Mouse (Mus musculus) intestine, embryonic 15.5 days (tissue): ENCODE results near the gene D17Wsu92e. TPM values are rescaled to one million over a fixed set of nuclear protein-coding genes. Genes with fewer than 3 reads are reported as not detected.

Experiments
- ATAC-seq: fragments of 200-750 bp; cut with Nextera tagmentation; 2 replicates; pipeline ENCODE4 v1.8.0; 2017; ENCODE audit warnings: moderate TSS enrichment, moderate library complexity
- H3K27ac ChIP-seq: fragments of 300-500 bp; sonication (generic); 2 replicates; pipeline ENCODE4 v1.5.1; 2015; ENCODE audit warnings: mild to moderate bottlenecking, inconsistent platforms
- H3K27me3 ChIP-seq: fragments of 300-500 bp; sonication (generic); replicated peaks from 2 replicates; pipeline ENCODE4 v1.6.1; 2015; ENCODE audit warnings: inconsistent platforms
- H3K36me3 ChIP-seq: fragments of 300-500 bp; sonication (generic); 2 replicates; pipeline ENCODE4 v1.6.1; 2015; ENCODE audit warnings: inconsistent platforms
- H3K4me1 ChIP-seq: fragments of 300-500 bp; sonication (generic); replicated peaks from 2 replicates; pipeline ENCODE4 v1.6.1; 2015; ENCODE audit warnings: inconsistent platforms
- H3K4me2 ChIP-seq: fragments of 300-500 bp; sonication (generic); replicated peaks from 2 replicates; pipeline ENCODE4 v1.6.1; 2015; ENCODE audit warnings: mild to moderate bottlenecking, inconsistent platforms
- H3K4me3 ChIP-seq: fragments of 300-500 bp; sonication (generic); replicated peaks from 2 replicates; pipeline ENCODE4 v1.5.1; 2015; ENCODE audit warnings: inconsistent platforms
- H3K9ac ChIP-seq: fragments of 300-500 bp; sonication (generic); 2 replicates; pipeline ENCODE4 v1.6.1; 2015; ENCODE audit warnings: inconsistent platforms
- H3K9me3 ChIP-seq: fragments of 300-500 bp; sonication (generic); 2 replicates; pipeline ENCODE4 v1.6.1; 2016; ENCODE audit warnings: inconsistent platforms
- WGBS: fragments of 180-500 bp; shearing (Covaris S2); methylation state at CpG from one replicate; pipeline ENCODE4 v1.1.7; 2015; 5-methylcytosine and 5-hydroxymethylcytosine counted together
- polyA plus RNA-seq: library from polyadenylated mRNA; unstranded; fragments of >200 nt; fragmentation: Nextera tagmentation; extraction: Ambion mirVana; gene quantifications from 2 replicates; pipeline ENCODE4 v1.2.1, GENCODE M21; 2015

D17Wsu92e gene
- polyA plus RNA-seq, 1 experiment from 2014 or later = 19.0 TPM

- Histone ChIP-seq H3K27me3 (no peaks in the 10 kb centered on the region), H3K9ac (no peak overlapping the region), H3K9me3 (no peaks in the 10 kb centered on the region), H3K4me2 (0 out of 2 replicates have a peak overlapping the region, but pooled peaks have one; percentile 6), H3K4me3 (no peak overlapping the region), H3K4me1 (peaks cover 21% of the 10 kb centered on the region), H3K27ac (no peak overlapping the region), H3K36me3 (no peaks in the 10 kb centered on the region)
- ATAC-seq = peak; percentile 69
- WGBS = 46% methylated on average over 14 of the region's 14 CpGs
Measured at GRCm38 (mm10) chr17:27719663-27720062, 100.8 kb downstream of the D17Wsu92e start.

DNA sequence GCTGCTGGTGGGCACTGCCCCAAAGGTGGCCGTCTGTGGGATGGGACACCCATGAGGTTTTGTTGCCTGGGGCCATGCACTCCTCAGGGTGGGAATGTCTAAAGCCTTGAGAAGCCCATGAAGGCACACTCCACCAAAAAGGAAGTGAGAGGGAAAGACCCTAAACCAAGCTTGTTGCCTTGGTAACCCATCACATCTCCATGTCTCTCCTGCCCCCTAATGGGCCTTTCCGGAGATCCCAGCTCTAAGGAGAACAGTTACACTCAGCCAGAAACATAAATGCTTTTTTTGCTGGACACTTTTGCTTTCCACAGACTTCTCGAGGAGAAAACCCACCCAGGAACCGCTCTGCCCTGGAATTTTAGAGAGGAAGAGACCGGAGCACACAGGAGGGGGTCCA is 102.2 kb downstream of the D17Wsu92e start:
- 69% methylated on average over 5 of the region's 5 CpGs for WGBS
- Histone ChIP-seq H3K9ac (no peak overlapping the region), H3K27ac (no peak overlapping the region), H3K27me3 (no peaks in the 10 kb centered on the region), H3K9me3 (no peaks in the 10 kb centered on the region), H3K36me3 (no peaks in the 10 kb centered on the region), H3K4me1 (peaks cover 21% of the 10 kb centered on the region), H3K4me2 (no peak overlapping the region), H3K4me3 (no peak overlapping the region)
- ATAC-seq = no peak

DNA sequence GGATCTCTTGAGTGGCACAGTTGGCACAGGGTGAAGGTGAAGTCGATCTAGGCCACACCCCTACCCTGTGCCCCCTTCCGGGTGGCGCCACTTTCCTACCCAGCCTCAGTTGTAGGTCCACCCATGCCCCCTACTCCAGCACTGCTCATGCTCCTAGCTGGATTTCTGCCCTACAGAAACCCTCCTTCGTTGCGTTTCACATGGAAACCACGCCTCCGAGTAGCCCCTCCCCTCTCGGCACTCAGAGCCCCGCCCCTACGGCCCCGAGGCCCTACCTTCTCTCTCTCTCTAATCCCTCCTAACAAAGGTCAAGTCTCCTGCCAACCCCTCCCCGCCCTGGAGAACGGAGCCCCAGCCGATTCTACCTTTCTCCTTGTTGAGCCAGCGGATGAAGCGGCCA is 103.6 kb downstream of the D17Wsu92e start:
- peaks cover 25% of the 10 kb centered on the region for H3K4me1 ChIP-seq
- peak overlapping the region; percentile 17 for H3K4me3 ChIP-seq
- H3K4me2 ChIP-seq = peak overlapping the region; percentile 62
- no peak overlapping the region for H3K27ac ChIP-seq
- no peaks in the 10 kb centered on the region for H3K27me3 ChIP-seq
- WGBS = 4% methylated on average over 16 of the region's 16 CpGs
- H3K9me3 ChIP-seq = no peaks in the 10 kb centered on the region
- no peak overlapping the region for H3K9ac ChIP-seq
- no peaks in the 10 kb centered on the region for H3K36me3 ChIP-seq
- ATAC-seq = peak; percentile 86

DNA sequence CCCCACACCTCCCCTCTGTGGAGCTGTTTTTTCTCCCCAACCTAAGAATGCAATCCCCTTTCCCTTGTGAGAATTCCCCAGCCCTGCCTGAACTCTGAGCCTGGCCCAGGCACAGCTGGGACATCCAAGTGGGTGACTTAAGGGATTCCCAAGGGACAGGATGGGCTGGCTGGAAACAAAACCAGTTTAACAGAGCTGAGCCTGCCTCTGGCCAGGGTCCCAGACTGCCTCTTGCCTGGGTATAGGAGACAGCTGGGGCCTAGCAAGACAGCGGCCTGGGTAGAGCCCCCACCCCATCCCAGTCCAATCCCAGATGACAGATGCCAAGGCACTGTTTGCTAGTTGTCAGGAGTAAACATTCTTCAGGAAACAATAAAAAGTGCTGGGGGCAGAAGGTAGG is 107.6 kb downstream of the D17Wsu92e start:
- 68% methylated on average over 1 of the region's 1 CpGs for WGBS
- no peak overlapping the region for H3K9ac ChIP-seq
- no peaks in the 10 kb centered on the region for H3K9me3 ChIP-seq
- no peak for ATAC-seq
- no peak overlapping the region for H3K4me3 ChIP-seq
- no peak overlapping the region for H3K27ac ChIP-seq
- peaks cover 14% of the 10 kb centered on the region for H3K4me1 ChIP-seq
- no peak overlapping the region for H3K4me2 ChIP-seq
- H3K36me3 ChIP-seq = no peaks in the 10 kb centered on the region
- no peaks in the 10 kb centered on the region for H3K27me3 ChIP-seq

DNA sequence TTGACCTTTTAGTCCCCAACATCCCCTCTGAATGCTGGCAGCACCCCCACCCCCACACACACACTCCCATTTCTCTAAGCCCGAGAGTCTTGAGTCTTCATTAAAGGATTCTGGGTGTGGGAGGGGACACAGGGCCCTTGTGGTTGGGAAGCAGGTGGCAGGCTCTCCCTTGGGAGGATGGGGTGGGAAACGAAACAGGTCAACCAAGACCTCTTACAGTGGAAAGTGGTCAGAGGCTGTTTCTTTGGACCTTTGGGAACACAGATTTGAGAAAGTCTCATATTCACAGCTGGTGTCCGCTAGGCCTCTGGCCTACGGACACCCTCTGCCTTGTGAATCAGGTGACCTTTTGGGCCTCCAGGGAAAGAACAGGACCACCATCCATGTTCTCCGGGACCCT is 110.8 kb downstream of the D17Wsu92e start:
- 78% methylated on average over 5 of the region's 5 CpGs for WGBS
- no peak for ATAC-seq
- H3K9me3 ChIP-seq = no peaks in the 10 kb centered on the region
- no peaks in the 10 kb centered on the region for H3K36me3 ChIP-seq
- no peak overlapping the region for H3K27ac ChIP-seq
- 0 out of 2 replicates have a peak, but pooled peaks cover 7% of the 10 kb centered on the region for H3K4me1 ChIP-seq
- no peak overlapping the region for H3K4me2 ChIP-seq
- H3K4me3 ChIP-seq = no peak overlapping the region
- H3K9ac ChIP-seq = no peak overlapping the region
- 0 out of 2 replicates have a peak, but pooled peaks cover 3% of the 10 kb centered on the region for H3K27me3 ChIP-seq

DNA sequence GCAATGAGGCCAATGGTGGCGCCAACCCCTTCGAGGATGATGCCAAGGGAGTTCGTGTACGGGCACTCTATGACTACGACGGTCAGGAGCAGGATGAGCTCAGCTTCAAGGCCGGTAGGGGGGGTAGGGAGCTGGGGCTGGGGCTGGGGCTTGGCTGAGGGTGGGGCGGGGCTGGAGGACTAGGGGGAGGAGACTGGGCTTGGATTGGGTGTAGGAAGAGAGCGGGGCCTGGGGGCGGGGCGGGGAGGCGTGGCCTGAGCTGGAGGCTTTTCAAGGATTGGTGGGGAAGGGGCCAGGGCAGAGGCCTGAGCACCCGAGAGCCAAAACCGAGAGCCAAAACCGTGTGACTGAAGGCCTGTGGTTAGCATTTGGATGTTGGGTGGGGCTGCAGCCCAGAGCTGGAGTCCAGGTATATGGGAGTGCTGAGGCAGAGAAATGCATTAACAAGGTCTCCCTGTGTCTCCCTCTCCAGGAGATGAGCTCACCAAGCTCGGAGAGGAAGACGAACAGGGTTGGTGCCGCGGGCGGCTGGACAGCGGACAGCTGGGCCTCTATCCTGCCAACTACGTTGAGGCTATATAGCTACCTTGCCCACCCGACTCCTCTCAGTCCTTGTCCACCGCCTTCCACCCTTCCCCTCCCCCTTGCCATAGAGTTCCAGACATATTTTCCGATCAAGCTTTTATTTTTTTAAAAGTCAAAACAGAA is 112.3 kb downstream of the D17Wsu92e start:
- Histone ChIP-seq H3K4me2 (peak overlapping the region; percentile 74), H3K4me3 (peak overlapping the region; percentile 31), H3K9me3 (no peaks in the 10 kb centered on the region), H3K27ac (no peak overlapping the region), H3K9ac (no peak overlapping the region), H3K4me1 (0 out of 2 replicates have a peak, but pooled peaks cover 7% of the 10 kb centered on the region), H3K36me3 (no peaks in the 10 kb centered on the region), H3K27me3 (0 out of 2 replicates have a peak, but pooled peaks cover 3% of the 10 kb centered on the region)
- WGBS = 3% methylated on average over 24 of the region's 25 CpGs
- ATAC-seq = peak; percentile 93

DNA sequence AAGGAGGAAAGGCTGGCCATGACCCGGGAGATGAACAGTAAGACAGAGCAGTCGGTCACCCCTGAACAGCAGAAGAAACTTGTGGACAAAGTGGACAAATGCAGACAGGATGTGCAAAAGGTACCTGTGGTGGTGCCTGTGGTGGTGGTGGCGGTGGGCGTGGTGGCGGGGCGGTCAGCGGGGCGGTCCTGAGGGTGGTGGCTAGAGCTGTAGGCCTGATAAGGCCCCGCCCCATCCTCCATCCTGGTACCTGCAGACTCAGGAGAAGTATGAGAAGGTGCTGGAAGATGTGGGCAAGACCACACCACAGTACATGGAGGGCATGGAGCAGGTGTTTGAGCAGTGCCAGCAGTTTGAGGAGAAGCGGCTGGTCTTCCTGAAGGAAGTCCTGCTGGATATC is 114.8 kb downstream of the D17Wsu92e start:
- H3K27me3 ChIP-seq = 0 out of 2 replicates have a peak, but pooled peaks cover 3% of the 10 kb centered on the region
- H3K36me3 ChIP-seq = no peaks in the 10 kb centered on the region
- H3K9ac ChIP-seq = no peak overlapping the region
- no peak overlapping the region for H3K4me2 ChIP-seq
- H3K9me3 ChIP-seq = no peaks in the 10 kb centered on the region
- no peak overlapping the region for H3K4me3 ChIP-seq
- no peak overlapping the region for H3K27ac ChIP-seq
- 27% methylated on average over 10 of the region's 10 CpGs for WGBS
- H3K4me1 ChIP-seq = peaks cover 8% of the 10 kb centered on the region; the same call in 1 of the 2 replicates
- no peak for ATAC-seq

DNA sequence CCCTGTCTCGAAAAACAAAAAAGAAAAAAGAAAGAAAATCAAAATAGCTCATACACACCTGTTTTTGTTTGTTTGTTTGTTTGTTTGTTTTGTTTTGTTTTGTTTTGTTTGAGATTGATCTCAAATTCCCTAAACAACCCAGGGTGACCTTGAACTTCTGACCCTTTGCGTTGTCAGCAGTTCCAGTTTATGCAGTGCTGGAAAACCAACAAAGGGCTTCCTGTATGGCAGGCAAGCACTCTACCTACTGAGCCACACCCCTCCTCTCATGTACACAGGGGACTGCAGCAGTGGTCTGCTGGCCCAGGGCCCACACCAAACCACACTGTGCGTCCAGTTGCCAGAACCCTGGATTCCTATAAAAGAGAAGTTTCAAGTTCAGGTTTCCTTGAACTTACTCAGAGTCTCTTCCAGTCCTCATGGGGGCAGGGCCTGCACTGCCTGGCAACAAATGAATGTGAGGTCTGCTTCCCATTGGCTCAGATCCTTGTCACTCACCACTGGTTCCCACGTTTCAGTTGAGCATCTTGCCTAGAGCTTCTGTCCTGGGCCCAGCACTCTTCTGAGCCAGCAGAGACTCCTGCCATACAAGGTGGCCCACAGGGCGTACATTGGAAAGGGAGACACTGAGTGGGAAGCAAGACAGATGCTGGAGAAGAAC is 116.4 kb downstream of the D17Wsu92e start:
- no peaks in the 10 kb centered on the region for H3K36me3 ChIP-seq
- WGBS = 66% methylated on average over 5 of the region's 5 CpGs
- H3K9ac ChIP-seq = no peak overlapping the region
- peaks cover 8% of the 10 kb centered on the region; the same call in 1 of the 2 replicates for H3K4me1 ChIP-seq
- 0 out of 2 replicates have a peak, but pooled peaks cover 3% of the 10 kb centered on the region for H3K27me3 ChIP-seq
- ATAC-seq = no peak
- no peak overlapping the region for H3K4me2 ChIP-seq
- H3K4me3 ChIP-seq = no peak overlapping the region
- H3K27ac ChIP-seq = no peak overlapping the region
- H3K9me3 ChIP-seq = no peaks in the 10 kb centered on the region

DNA sequence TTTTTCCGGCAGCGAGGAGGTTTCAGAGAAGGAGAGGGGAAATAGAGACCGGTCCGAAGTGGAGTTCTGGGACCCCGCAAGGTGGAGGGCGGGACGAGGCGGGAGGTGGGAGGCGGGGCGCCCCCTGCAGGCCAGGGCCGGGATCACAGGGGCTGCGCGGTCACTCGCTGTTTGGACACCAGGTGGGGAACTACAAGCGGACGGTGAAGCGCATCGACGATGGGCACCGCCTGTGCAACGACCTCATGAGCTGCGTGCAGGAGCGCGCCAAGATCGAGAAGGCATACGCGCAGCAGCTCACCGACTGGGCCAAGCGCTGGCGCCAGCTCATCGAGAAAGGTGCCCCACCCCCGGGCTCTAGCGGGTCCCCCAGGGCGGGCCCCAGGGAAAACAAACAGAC is 117.9 kb downstream of the D17Wsu92e start:
- whole genome bisulfite sequencing = 1% methylated on average over 34 of the region's 34 CpGs

DNA sequence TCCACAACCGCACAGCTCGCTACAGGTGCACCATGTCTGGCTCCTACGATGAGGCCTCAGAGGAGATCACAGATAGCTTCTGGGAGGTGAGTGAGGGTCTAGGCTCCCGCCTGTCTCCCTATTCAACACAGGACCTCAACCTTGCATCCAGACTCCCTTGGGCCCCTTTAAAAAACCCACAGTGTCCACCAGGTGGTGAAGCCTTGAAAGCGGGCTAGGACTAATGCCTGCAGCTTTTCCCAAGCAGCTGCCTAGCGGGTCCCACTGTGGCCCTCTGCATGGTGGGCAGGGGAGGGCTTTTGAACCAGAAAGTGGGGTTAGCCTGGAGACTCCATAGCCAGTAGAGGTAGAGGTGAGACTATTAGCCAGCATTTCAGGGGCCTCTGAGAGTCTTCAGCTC is 118.6 kb downstream of the D17Wsu92e start:
- no peak overlapping the region for H3K27ac ChIP-seq
- no peak for ATAC-seq
- no peak overlapping the region for H3K4me2 ChIP-seq
- H3K4me3 ChIP-seq = no peak overlapping the region
- peaks cover 4% of the 10 kb centered on the region; the same call in 1 of the 2 replicates for H3K4me1 ChIP-seq
- H3K9ac ChIP-seq = no peak overlapping the region
- no peaks in the 10 kb centered on the region for H3K9me3 ChIP-seq
- no peaks in the 10 kb centered on the region for H3K36me3 ChIP-seq
- H3K27me3 ChIP-seq = 0 out of 2 replicates have a peak, but pooled peaks cover 3% of the 10 kb centered on the region
- WGBS = 79% methylated on average over 6 of the region's 6 CpGs

More for the DNA sequence above, 117.9 kb downstream of the D17Wsu92e start:
- H3K4me2 ChIP-seq = peak overlapping the region; percentile 83
- 0 out of 2 replicates have a peak, but pooled peaks cover 3% of the 10 kb centered on the region for H3K27me3 ChIP-seq
- H3K27ac ChIP-seq = no peak overlapping the region
- peaks cover 5% of the 10 kb centered on the region; the same call in 1 of the 2 replicates for H3K4me1 ChIP-seq
- ATAC-seq = peak; percentile 69
- H3K9ac ChIP-seq = peak overlapping the region; percentile 42
- H3K36me3 ChIP-seq = no peaks in the 10 kb centered on the region
- peak overlapping the region; percentile 30 for H3K4me3 ChIP-seq
- no peaks in the 10 kb centered on the region for H3K9me3 ChIP-seq
